Mouse (Mus musculus) megakaryocyte, embryonic 14.5 days (primary cell): ENCODE data around the gene Slc26a3.

Experiments
- FLI1 ChIP-seq: IDR thresholded peaks from 2 replicates; pipeline ENCODE4 v1.6.1; 2012; ENCODE audit warnings: low read length, inconsistent platforms, mixed read lengths
- GATA1 ChIP-seq: IDR thresholded peaks from 3 replicates; pipeline ENCODE4 v1.6.1; 2012; ENCODE audit warnings: mixed read lengths, low read length, inconsistent platforms, borderline replicate concordance

DNA sequence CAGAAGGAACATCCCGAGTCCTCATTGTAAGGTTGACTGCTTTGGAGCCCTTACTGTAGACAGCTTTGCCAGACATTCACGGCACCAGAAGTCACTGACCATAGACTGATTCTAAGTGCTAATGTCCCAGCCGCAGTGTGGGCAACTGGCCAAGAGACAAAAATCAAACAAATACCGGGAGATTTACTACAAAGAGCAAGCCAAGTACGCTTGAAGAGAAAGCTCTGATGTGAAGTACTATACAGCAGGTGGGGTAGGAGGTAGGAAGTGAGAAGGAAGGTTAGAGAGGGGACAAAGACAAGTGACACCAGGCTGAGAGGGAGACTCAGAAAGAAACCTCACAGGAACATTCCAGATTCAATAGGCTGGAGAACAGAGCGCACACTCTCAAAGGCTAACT, 54.2 kb downstream of the Slc26a3 start:
- TF ChIP-seq GATA1 (no peak), FLI1 (no peak)
